Mouse (Mus musculus): ENCODE results near the gene Ptpn18. TPM values are rescaled to one million over a fixed set of nuclear protein-coding genes. Genes with fewer than 3 reads are reported as not detected.
"Not testable (repeated sequence)": the region's sequence is repeated elsewhere in the genome, so short reads cannot be mapped to it uniquely, and the experiment has no call there.

Gene Ptpn18
- polyA plus RNA-seq, 1 experiment from 2014 or later = 1.6 TPM

- not testable (repeated sequence) for H3K36me3 ChIP-seq (ENCODE audit: control insufficient read depth, insufficient read depth, low read length); H3K9me3 ChIP-seq (ENCODE audit: control insufficient read depth, low read length); H3K27me3 ChIP-seq (ENCODE audit: control insufficient read depth, insufficient read depth, low read length); ATAC-seq (ENCODE audit: low read depth); H3K4me1 ChIP-seq (ENCODE audit: control insufficient read depth, insufficient read depth, low read length); H3K4me2 ChIP-seq (ENCODE audit: low read depth, low read length); H3K4me3 ChIP-seq (ENCODE audit: low read depth, low read length); H3K9ac ChIP-seq (replicated peaks; ENCODE audit: low read depth, low read length); H3K27ac ChIP-seq (ENCODE audit: low read depth, low read length)
- 44% methylated on average over 1 of the region's 1 CpGs for WGBS
Observed at GRCm38 (mm10) chr1:34517797-34518196, 58.2 kb downstream of the Ptpn18 start.

GRCm38 (mm10) chr1:34518259-34518658 is 58.7 kb downstream of the Ptpn18 start:
- H3K27ac ChIP-seq (ENCODE audit: low read depth, low read length) = no peak overlapping the region
- no peaks in the 10 kb centered on the region for H3K36me3 ChIP-seq (ENCODE audit: control insufficient read depth, insufficient read depth, low read length)
- WGBS = 90% methylated on average over 1 of the region's 1 CpGs
- H3K27me3 ChIP-seq (ENCODE audit: control insufficient read depth, insufficient read depth, low read length) = no peaks in the 10 kb centered on the region
- ATAC-seq (ENCODE audit: low read depth) = no peak
- no peak overlapping the region for H3K9ac ChIP-seq (replicated peaks; ENCODE audit: low read depth, low read length)
- H3K9me3 ChIP-seq (ENCODE audit: control insufficient read depth, low read length) = no peaks in the 10 kb centered on the region
- H3K4me1 ChIP-seq (ENCODE audit: control insufficient read depth, insufficient read depth, low read length) = no peaks in the 10 kb centered on the region
- H3K4me2 ChIP-seq (ENCODE audit: low read depth, low read length) = no peak overlapping the region
- H3K4me3 ChIP-seq (ENCODE audit: low read depth, low read length) = no peak overlapping the region

DNA sequence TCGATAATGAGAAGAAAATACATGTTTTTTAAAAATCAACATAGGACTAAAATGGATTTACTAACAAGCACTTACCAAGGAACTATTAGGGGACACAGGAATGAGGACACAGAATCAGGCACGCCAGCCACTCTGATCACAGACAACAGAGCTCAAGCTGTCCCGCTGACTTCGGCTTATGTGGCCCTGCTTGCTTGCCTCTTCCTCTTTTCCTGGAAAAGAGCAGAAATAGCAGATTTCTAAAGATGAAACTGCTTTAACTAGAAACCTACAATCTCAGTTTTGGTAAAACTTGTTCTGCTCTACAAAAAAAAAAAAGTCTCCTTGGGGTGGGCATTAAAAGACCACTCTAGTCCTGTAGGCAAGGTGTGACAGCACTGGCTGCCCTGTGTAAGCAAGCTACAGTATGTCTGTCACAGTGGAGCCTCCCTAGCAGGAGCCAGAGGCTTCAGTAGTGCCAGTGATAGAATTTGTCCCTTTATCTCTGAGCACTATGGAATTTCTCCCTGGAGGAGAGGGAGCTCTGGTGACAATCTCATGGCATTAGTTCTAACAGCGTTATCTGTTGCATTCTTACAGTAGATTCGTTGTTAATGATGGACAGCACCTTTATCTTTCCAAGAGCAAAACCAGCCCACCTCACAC is 62.8 kb downstream of the Ptpn18 start:
- Histone ChIP-seq H3K27me3 (ENCODE audit: control insufficient read depth, insufficient read depth, low read length) (no peaks in the 10 kb centered on the region), H3K36me3 (ENCODE audit: control insufficient read depth, insufficient read depth, low read length) (no peaks in the 10 kb centered on the region), H3K27ac (ENCODE audit: low read depth, low read length) (no peak overlapping the region), H3K4me2 (ENCODE audit: low read depth, low read length) (no peak overlapping the region), H3K9ac (replicated peaks; ENCODE audit: low read depth, low read length) (no peak overlapping the region), H3K9me3 (ENCODE audit: control insufficient read depth, low read length) (no peaks in the 10 kb centered on the region), H3K4me1 (ENCODE audit: control insufficient read depth, insufficient read depth, low read length) (no peaks in the 10 kb centered on the region), H3K4me3 (ENCODE audit: low read depth, low read length) (no peak overlapping the region)
- no peak for ATAC-seq (ENCODE audit: low read depth)
- 87% methylated on average over 6 of the region's 6 CpGs for WGBS

DNA sequence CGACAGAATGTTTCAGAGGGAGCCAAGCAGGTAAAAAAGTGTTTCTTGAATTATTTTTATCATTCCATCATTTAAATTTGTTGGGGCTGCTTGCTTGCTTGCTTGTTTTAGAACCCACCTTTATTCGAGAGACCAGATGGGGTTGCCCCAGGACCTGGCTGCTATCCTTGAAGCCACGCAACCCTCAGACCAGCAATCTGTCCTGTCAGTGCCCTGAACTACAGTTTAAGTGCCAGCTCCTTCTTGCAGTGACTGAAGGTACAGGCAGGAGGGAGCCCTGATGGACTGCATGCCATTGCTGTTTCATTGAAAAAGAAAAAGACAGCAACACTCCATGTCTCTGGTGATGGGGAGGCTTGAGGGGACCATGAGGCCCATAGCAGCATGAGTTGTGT is 63.3 kb downstream of the Ptpn18 start:
- Histone ChIP-seq H3K4me1 (ENCODE audit: control insufficient read depth, insufficient read depth, low read length) (no peaks in the 10 kb centered on the region), H3K4me3 (ENCODE audit: low read depth, low read length) (no peak overlapping the region), H3K4me2 (ENCODE audit: low read depth, low read length) (no peak overlapping the region), H3K36me3 (ENCODE audit: control insufficient read depth, insufficient read depth, low read length) (no peaks in the 10 kb centered on the region), H3K9me3 (ENCODE audit: control insufficient read depth, low read length) (no peaks in the 10 kb centered on the region), H3K27ac (ENCODE audit: low read depth, low read length) (no peak overlapping the region), H3K27me3 (ENCODE audit: control insufficient read depth, insufficient read depth, low read length) (no peaks in the 10 kb centered on the region), H3K9ac (replicated peaks; ENCODE audit: low read depth, low read length) (no peak overlapping the region)
- no peak for ATAC-seq (ENCODE audit: low read depth)
- 92% methylated on average over 3 of the region's 3 CpGs for WGBS

DNA sequence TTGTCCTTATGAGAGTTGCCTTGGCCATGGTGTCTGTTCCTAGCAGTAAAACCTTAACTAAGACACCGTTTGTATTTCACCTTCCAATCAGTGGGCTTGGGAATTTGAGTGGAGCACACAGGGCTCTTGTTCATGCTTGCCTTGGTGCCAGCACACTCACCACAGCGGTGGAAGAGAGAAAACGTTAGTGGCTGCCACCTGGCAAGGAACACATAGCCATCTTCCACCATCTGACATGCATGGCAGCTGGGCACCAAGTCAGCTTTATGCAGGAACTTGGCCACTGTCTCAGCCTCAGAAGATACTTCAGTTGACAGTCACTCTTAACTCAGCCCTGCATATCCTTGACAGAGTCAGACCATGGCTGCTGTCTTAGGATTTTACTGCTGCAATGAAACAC is 64.1 kb downstream of the Ptpn18 start:
- Histone ChIP-seq H3K36me3 (ENCODE audit: control insufficient read depth, insufficient read depth, low read length) (no peaks in the 10 kb centered on the region), H3K4me3 (ENCODE audit: low read depth, low read length) (no peak overlapping the region), H3K4me1 (ENCODE audit: control insufficient read depth, insufficient read depth, low read length) (no peaks in the 10 kb centered on the region), H3K9ac (replicated peaks; ENCODE audit: low read depth, low read length) (no peak overlapping the region), H3K27ac (ENCODE audit: low read depth, low read length) (no peak overlapping the region), H3K27me3 (ENCODE audit: control insufficient read depth, insufficient read depth, low read length) (no peaks in the 10 kb centered on the region), H3K4me2 (ENCODE audit: low read depth, low read length) (no peak overlapping the region), H3K9me3 (ENCODE audit: control insufficient read depth, low read length) (no peaks in the 10 kb centered on the region)
- 86% methylated on average over 3 of the region's 3 CpGs for WGBS
- ATAC-seq (ENCODE audit: low read depth) = no peak

Small RNAs within 50 kb of the gene (microRNA-seq; reads per million reads assigned to microRNA genes)
- gene Mir5103 = not detected

Other genes starting within 250 kb of the Ptpn18 start
- 64.4 and 65.2 TPM in 2 replicates for gene Ccdc115, start 20.1 kb upstream of the Ptpn18 start, polyA plus RNA-seq (2014; fragmentation: Nextera tagmentation; extraction: Ambion mirVana)
- 50.9 and 60.2 TPM in 2 replicates for gene Imp4, start 19.9 kb upstream of the Ptpn18 start, polyA plus RNA-seq (2014; fragmentation: Nextera tagmentation; extraction: Ambion mirVana)
- gene Prss39, start 38.6 kb downstream of the Ptpn18 start, polyA plus RNA-seq (2014; fragmentation: Nextera tagmentation; extraction: Ambion mirVana) = not detected in 2 replicates
- not detected in 2 replicates for gene Cfc1, start 75.9 kb downstream of the Ptpn18 start, polyA plus RNA-seq (2014; fragmentation: Nextera tagmentation; extraction: Ambion mirVana)
- not detected in 2 replicates for gene Prss40, start 101.2 kb downstream of the Ptpn18 start, polyA plus RNA-seq (2014; fragmentation: Nextera tagmentation; extraction: Ambion mirVana)
- 29.2 and 33.1 TPM in 2 replicates for gene Amer3, start 119.9 kb downstream of the Ptpn18 start, polyA plus RNA-seq (2014; fragmentation: Nextera tagmentation; extraction: Ambion mirVana)

All from neural tube, embryonic 14.5 days (tissue).